Mouse (Mus musculus) hematopoietic stem cell, adult 5-6 weeks (primary cell): ENCODE measurements at regions not wholly inside any gene's neighbourhood (a gene's known extent, or its start where the extent isn't known, plus 50 kb on each side); places are given as distances from the start of the nearest gene placed in this dataset.
A peak's percentile ranks its signal among the peaks of the same experiment; 100 is the strongest.
"Not testable (repeated sequence)": the region's sequence is repeated elsewhere in the genome, so short reads cannot be mapped to it uniquely, and the experiment has no call there.

Experiments used
- ATAC-seq, 2 experiments: fragments of 125-278 bp in 1 of 2; replicated peaks in 1 of 2; 2 replicates each; pipeline ENCODE4 v1.8.0; 2016 to 2017; ENCODE audit warnings: inconsistent platforms in 2 of 2, mild to moderate bottlenecking in 2 of 2, moderate number of reproducible peaks in 2 of 2, low read depth in 1 of 2, moderate TSS enrichment in 1 of 2; ENCODE audit not compliant: low FRiP score in 2 of 2, poor library complexity in 2 of 2, severe bottlenecking in 2 of 2, insufficient read depth in 1 of 2, low TSS enrichment in 1 of 2

DNA sequence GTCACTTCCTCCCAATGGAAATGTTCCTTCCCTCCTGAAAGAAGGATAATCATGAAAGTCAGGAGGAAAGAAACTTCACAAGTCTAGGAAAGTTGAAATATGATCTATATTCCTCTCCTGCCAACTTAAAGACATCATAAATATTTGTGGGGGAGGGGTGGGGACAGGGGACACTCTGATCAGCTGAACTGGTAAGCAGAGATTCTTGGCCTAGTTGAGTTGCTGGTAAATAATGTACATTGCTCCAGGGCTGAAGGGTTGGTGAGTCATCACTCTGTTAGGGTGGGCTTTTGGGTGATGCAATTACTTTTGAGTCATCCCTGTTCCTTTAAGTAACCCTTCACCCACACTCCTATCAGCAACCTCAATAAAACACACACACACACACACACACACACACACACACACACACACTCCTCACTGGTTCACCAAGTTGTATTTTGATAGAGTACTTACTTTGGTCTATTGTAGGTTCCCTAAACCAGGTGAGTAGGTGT is 56.0 kb downstream of the Ccdc71l start:
- no peak for ATAC-seq

DNA sequence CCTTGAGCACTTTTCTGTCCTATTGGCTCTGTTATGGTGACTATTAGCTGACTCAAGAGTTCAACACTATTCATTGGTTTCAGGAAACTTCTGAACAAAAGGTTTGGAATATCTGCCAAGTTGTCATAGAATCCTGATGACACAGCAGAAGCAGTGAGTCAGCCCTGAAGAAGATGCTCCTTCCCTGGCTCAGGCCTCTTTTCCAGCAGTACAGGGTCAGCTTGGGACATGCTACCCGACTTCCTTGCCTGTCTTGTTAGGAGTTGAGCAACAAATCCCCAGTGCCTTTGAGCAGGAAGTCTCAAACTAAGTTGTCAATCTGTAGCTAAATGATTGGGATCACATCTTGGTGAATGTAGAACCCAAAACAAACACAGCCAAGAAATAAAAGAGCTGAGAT is 56.6 kb downstream of the Ccdc71l start:
- no peak for ATAC-seq

DNA sequence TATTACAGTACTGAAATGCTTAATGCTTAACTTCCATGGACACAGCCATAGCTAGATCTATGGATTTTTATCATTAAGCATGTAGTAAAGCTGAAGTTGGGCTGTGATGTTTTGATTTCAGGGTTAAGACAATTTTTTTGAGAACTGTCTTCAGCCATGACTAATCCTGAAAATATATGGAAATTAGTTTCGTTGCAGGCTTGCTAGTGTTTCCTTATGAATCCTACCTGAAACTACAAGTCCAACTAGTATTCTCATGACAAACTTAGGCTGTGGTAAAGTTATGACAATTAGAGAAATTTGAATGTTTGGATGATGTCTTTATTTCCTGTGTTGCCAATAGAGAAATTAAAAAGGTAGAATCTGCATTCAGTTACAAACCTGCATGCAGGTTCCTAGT is 59.7 kb downstream of the Ccdc71l start:
- no peak for ATAC-seq

DNA sequence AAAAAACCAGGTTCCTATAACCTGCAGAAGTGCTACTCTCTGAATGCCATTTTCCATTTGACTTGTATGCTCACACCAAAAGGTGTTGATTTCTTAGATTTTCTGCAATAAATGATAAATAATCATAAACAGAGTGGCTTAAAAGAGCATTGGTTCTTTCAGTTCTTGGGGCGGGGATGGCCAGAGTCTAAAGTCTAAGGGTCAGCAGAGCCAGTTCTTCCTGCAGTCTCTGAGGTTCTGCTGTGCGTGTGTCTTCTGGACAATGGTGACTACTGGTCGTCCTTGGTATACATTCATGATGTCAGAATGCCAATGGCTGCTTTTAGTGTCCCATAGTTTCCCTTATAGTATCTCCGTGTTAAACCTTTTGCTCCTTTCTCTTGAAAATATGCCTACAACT is 66.3 kb downstream of the Ccdc71l start:
- ATAC-seq, result no peak

DNA sequence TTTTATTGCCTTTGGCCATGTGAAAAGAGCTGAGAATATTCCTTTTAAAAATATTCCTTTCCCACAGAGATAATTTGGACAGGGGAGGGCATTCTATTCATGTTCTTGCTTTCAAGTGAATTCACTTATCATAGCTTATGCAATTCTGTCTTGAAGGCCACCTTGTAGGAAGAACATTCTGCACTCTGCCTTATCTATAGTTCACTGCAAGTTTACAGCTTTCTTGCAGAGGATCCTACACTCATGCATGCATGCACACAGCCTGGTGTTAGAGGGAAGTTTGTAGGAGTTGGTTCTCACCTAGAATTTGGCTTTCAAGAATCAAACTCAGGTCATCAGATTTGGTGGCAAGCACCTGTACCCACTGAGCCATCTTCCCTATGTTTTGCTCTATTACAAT is 67.4 kb downstream of the Ccdc71l start:
- no peak for ATAC-seq

DNA sequence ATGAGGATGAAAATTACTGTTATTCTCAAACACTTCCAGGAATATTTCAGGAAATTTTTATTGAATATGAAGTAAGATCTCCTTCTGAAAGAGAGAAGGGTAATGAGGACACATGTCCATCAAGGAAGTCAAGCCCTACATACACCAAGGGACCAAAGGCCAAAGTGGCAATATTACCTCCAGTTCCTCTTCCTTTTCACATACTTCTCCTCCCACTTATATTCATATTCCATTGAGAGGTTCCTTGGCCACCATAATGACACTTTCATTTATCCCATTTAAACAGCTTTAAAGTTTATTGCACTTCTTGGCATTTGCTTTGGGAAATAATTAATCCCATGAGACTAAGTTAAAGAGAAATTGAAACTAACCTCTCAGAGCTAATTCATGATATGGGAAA is 70.9 kb downstream of the Ccdc71l start:
- ATAC-seq, result no peak

DNA sequence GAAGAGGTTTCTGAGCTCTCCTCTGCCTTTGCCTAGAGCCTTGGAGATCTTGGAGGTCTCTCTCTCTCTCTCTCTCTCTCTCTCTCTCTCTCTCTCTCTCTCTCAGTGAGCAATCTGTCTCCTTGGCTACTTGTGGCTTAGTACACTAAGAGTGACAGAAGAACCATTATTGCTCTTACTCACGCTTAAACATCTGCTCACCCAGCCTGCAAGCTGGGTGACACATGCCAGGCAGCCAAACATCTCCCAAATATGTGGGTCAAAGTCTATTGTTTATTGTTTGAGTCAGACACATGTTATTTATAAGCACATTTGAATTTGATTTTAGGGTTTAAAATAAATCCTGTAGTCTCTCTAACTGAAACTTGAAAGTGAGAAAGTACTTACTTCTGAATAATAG is 72.7 kb downstream of the Ccdc71l start:
- ATAC-seq, result no peak

DNA sequence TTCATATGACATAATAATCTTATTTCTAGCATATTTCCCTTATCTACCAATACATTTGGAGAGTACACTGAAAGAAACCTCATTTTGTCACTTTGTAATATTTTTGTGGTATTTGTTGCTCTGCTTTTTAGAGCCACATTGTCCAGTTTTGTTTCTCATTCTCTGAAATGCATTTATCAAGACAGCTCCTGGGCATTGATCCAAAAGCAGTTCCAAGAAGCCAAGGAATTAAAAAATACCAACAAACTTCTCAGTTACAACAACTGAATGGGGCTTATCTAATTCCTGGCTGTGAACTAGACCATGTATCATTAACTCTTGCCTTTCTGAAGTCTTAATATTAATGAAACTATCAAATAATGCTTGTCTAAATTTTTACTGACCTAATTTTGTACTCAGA is 76.3 kb downstream of the Ccdc71l start:
- no peak for ATAC-seq

DNA sequence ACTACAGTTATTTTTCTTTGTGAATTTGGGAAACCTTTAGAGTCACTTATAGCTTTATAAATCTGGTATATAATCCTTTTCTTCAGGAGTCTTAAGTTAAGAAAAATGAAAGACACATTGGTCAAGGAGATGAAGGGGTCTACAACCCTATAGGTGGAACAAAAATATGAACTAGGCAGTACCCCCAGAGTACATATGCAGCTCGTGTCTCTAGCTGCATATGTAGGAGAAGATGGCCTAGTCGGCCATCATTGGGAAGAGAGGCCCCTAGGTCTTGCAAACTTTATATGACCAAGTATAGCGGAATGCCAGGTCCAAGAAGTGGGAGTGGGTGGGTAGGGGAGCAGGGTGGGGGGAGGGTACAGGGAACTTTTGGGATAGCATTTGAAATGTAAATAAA is 76.7 kb downstream of the Ccdc71l start:
- ATAC-seq, result not testable (repeated sequence)

DNA sequence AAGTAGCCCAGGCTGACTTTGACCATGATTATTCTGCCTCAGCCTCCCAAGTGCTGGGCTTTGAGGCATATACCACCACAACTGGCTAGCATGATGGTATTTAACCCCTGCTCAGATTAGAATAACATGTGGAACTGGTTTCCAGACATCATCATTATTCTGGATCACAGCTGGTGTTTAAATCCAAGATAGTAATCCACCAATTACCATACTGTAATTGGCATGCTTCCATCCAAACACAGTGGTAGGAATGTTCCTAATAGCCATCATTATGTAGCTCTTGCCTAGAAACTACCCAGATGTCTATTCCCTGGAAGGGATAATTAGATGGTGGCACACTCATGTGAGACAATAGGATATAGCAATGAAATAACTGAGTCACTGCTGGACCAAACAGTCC is 77.4 kb downstream of the Ccdc71l start:
- no peak for ATAC-seq

DNA sequence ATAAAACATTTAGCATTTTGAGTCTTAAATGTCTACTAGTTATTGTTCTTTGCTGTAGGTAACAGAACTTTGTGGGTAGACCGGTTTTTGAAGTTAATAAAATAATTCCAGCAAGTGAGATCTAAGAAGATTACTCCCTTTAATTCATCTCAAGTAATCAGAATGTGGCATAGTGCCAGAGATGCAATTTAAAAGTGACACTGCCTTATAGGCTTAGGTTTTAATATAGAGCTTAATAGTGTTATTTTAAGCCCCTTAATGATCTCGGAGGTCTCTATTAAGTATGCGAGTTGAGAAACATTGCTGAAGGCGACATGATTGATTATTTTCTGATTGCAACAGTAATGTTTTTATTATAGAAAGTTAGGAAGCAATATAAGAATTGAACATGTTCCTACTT is 78.3 kb downstream of the Ccdc71l start:
- no peak for ATAC-seq

DNA sequence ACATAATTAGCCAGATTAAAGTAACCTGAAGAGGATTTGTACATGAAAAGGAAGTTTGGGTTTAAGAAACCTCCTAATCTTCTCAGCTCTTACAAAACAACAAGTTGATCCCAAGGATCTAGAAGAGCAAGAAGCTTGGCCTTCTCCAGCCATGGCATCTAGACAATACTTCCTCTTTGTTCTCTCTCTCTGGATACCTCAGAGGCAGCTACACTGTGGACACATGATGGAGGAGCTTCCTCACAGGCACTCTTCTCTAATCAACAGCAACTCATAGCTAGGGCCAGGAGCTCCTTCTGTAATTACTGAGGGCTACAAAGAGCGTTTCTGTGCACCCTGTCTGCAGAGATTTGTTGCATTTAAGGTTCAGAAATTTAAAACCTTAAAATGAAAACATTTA is 79.9 kb downstream of the Ccdc71l start:
- ATAC-seq, result no peak

DNA sequence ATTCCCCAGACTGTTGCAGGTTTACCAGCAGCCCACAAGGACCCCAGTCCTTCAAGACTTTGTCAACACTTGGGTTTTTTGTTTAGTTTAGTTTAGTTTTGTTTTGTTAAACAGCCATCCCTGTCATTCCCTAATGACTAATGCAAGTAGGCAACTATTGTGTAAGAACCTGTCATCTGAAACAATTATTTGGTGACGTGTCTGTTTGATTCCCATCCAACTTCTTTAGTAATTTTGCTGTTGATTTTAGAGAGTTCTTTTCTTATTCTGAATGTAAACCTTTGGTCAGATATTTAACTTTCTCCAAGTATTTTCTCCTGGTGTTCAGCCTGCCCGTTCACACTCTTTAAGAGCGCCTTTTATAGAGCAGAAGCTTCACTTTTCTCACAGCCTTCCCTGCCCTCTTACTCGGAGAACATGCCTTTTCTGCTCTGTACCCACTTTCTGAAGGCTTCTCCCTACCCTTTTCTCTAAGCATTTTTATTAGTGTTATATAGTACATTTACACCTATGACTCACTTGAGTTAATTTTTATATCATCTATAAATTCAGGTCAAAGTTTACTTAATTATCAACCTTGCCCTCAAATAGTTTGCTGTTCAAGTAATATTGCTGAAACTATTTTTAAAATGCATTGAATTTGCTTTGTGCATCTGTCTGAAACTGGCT is 82.0 kb downstream of the Ccdc71l start:
- ATAC-seq, result no peak

DNA sequence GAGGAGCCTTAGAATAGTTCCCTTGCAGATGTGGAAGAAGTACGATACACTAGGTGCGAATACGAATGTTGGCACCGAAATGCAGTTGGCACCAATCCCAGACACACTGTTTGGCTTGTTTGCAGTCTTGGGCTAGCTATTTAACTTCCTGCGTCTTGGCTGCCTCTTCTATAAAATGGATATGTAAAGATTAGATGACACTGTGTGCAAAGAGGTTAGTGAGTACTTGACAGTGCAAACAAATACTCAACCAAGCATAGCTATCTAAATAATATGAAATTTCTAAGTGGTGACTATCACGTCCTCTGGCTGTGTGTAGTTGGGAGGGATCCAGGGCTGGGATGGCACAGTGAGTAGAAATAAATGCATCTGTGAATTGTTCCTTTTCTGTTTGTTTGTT is 86.9 kb downstream of the Ccdc71l start:
- no peak for ATAC-seq

DNA sequence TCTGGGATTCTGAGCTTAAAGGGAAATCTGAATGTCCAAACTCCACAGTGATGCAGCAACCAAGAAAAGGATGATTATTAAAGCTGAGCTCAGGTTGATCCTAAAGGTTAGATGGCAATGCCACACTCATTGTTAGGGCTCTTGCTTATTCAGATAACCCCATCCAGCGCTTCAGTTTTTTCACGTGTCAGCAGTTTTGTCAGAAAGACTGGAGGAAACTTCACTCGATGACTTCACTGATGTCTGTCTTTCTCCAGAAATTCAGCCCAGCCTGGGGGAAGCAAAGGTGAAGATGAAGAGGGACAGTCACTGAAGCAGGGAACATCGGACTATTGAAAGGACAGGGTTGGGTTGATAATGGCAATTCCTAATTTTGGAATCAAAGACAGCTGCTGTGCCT is 91.4 kb downstream of the Ccdc71l start:
- ATAC-seq, result no peak

DNA sequence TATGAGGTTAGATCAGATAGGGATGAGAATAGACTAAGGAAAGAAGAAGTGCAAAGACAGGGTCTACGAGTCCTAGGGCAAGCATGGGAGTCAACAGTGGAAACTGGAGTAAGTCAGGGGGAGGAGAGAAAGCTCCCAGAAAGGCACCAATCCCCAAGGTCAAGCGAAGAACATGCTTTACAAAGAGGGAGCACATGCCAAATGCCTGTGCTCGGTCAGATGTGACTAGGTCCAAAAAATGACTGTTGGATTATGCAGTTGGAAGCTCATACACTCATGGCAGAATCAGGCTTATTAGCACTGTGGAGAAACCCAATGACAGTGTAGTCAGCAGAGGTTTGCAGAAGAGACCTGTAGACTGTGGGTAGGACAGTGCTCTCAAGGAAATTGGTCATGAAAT is 100.9 kb downstream of the Ccdc71l start:
- ATAC-seq, result no peak; a peak in 1 of 4 replicates

DNA sequence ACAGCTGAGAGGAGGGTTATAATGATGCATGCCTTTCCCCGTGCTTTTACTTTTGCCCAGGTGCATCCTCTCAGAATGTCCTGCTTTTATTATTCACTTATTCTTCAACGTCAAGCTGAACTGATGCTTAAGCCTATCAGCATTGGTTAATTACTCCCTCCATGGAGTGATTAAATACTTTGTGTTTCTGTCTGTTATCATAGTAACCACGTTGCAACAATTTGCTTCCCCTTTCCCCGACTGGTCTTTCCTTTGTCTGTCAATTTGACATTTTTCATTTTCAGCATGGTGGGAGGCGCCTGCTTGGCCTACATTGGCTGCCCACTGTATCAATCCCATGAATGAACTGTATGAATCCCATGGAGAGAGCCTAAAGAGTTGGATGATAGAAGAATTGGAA is 101.8 kb downstream of the Ccdc71l start:
- peak; percentile 84 to 89 for ATAC-seq

DNA sequence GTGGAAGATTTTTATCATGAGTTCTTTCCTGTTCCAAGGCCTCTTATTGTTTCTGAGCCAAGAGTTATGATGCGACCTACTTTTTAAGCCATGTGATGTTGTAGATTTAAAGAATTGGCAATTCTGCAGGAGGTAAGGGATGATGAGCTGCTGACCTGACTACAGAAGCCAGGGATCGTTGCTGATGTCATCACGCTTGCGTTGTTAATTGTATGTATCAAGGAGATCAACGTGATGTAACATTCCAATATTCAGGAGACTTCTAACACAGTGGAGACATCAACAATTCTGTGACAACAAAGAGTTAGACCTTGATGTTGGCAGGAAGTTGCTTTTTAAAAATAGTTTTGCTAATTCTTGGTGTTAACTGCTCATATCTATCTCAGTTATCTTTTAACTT is 102.5 kb downstream of the Ccdc71l start:
- no peak; a peak in 1 of 4 replicates for ATAC-seq

DNA sequence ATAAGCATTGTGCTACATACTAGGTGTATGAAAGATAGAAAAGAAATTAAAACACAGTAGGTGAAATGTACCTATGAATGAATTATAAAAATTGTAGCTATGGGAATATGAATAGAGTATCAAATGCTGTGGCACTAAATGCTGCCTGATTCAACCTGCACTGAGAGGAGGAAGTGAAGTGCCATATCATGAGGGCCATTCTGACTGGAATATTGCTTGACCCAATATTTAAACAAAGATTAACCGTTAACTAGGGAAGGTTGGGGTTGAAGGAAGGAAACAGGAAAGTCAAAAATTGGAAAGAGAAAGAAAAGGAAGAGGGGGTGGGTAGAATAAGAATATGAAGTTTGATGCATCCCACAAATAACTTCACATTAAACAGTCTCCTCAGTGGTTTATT is 103.8 kb downstream of the Ccdc71l start:
- no peak for ATAC-seq
